Mouse (Mus musculus) ES-CJ7 (cell line): ENCODE measurements around the gene Fmo5.
A peak's percentile ranks its signal among the peaks of the same experiment; 100 is the strongest.

Experiments
- DNase-seq: peaks from one replicate; pipeline ENCODE4 v3.0.0; 2011; ENCODE audit warnings: low read depth, low spot score

Gene Fmo5

GRCm38 (mm10) chr3:97628391-97629001, at the start of gene Fmo5:
Gene Fmo5, plus strand, starts transcription at chr3:97628804.
- DNase-seq, result peak; percentile 47

GRCm38 (mm10) chr3:97585383-97586160, 43.0 kb upstream of the Fmo5 start:
- peak; percentile 81 for DNase-seq

- DNase-seq, result no peak
Measured at GRCm38 (mm10) chr3:97587656-97588055, 40.9 kb upstream of the Fmo5 start.

- DNase-seq, result peak; percentile 14
Measured at GRCm38 (mm10) chr3:97590699-97591098, 37.9 kb upstream of the Fmo5 start.

- no peak for DNase-seq
Measured at GRCm38 (mm10) chr3:97593089-97593488, 35.5 kb upstream of the Fmo5 start.

GRCm38 (mm10) chr3:97594140-97594539, 34.5 kb upstream of the Fmo5 start:
- no peak for DNase-seq

GRCm38 (mm10) chr3:97595066-97595465, 33.5 kb upstream of the Fmo5 start:
- no peak for DNase-seq

- no peak for DNase-seq
Measured at GRCm38 (mm10) chr3:97596796-97597195, 31.8 kb upstream of the Fmo5 start.

- DNase-seq, result no peak
Measured at GRCm38 (mm10) chr3:97600050-97600832, 28.4 kb upstream of the Fmo5 start.

- peak; percentile 80 for DNase-seq
Measured at GRCm38 (mm10) chr3:97609201-97609844, 19.3 kb upstream of the Fmo5 start.

GRCm38 (mm10) chr3:97609845-97610410, 18.7 kb upstream of the Fmo5 start, which contains the start of gene Chd1l:
Gene Chd1l, minus strand, starts transcription at chr3:97610203.
- peak; percentile 92 for DNase-seq

- no peak for DNase-seq
Measured at GRCm38 (mm10) chr3:97611021-97611420, 17.6 kb upstream of the Fmo5 start.

- no peak for DNase-seq
Measured at GRCm38 (mm10) chr3:97615154-97615553, 13.4 kb upstream of the Fmo5 start.

- no peak for DNase-seq
Measured at GRCm38 (mm10) chr3:97615933-97616332, 12.7 kb upstream of the Fmo5 start.

- no peak for DNase-seq
Measured at GRCm38 (mm10) chr3:97617091-97617825, 11.3 kb upstream of the Fmo5 start.

- DNase-seq, result no peak
Measured at GRCm38 (mm10) chr3:97617899-97618298, 10.7 kb upstream of the Fmo5 start.

GRCm38 (mm10) chr3:97620657-97621056, 7.9 kb upstream of the Fmo5 start:
- DNase-seq, result no peak

GRCm38 (mm10) chr3:97624611-97625010, 4.0 kb upstream of the Fmo5 start:
- no peak for DNase-seq

GRCm38 (mm10) chr3:97627893-97628292, 711 bp upstream of the Fmo5 start:
- no peak for DNase-seq

GRCm38 (mm10) chr3:97629941-97630340, 1.3 kb downstream of the Fmo5 start:
- no peak for DNase-seq

GRCm38 (mm10) chr3:97630746-97631145, 2.1 kb downstream of the Fmo5 start:
- DNase-seq, result no peak
